Mouse (Mus musculus): ENCODE results near the gene Samd14.

DNA sequence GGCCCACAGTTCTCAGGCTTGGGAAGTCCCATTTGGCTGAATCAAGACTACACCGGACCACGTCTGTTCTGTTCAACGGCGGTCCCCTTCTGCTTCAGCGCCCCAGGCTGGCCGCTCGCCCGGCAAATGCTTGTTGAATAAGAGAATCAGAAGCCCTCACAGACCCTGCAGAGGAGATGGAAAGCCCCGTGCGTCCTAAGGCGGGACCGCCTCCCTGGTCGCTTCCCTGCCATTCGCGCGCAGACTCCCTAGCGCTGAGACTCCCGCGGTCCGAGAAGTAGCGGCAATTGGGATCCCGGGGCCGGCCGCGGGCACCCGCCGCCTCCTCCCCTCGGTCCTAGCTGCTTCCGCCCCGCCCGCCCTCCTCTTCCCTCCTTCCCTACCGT is at the start of gene Samd14:
- no peak for TF ChIP-seq GATA1 (IDR thresholded peaks at IDR 0.05; ENCODE audit: low read length)
- no peak for TF ChIP-seq TAL1 (IDR thresholded peaks at IDR 0.05; ENCODE audit: low read length)

Data from erythroblast, embryonic 14.5 days (primary cell).